Mouse (Mus musculus) midbrain, embryonic 13.5 days (tissue): ENCODE data around the gene Csmd2. TPM values are rescaled to one million over a fixed set of nuclear protein-coding genes. Genes with fewer than 3 reads are reported as not detected.

Experiments
- polyA plus RNA-seq: library from polyadenylated mRNA; unstranded; fragments of >200 nt; fragmentation: Nextera tagmentation; extraction: Ambion mirVana; gene quantifications from 2 replicates; pipeline ENCODE4 v1.2.1, GENCODE M21; 2015

Csmd2 gene
- polyA plus RNA-seq, 1 experiment from 2014 or later = 9.2 TPM

Other genes starting within 250 kb of the Csmd2 start
- gene CK137956, start 16.9 kb upstream of the Csmd2 start, polyA plus RNA-seq = 0.46 and 0.55 TPM in 2 replicates